ENCODE assay signal across 9 mouse cellular contexts in genomic region chr10:26798752-26799411, GRCm38 (mm10). TPM values are rescaled to one million over a fixed set of nuclear protein-coding genes. Genes with fewer than 3 reads are reported as not detected.
DNase-seq lines count a peak whose midpoint lies in the region; ATAC-seq lines count a peak whose summit lies in the region.
"Had no signal": no experiment of that assay in that cellular context is flagged by ENCODE, and none has a peak within 500 bp of the region (broad histone marks: within the 10 kb centered on the region; RNA-seq: fewer than 3 reads in every experiment).

No protein-coding gene starts in this region.

- H3K4me1 ChIP-seq in heart, embryonic 13.5 days: peaks cover 45% of the 10 kb centered on the region
- H3K4me1 ChIP-seq: neural tube, embryonic 13.5 days had no signal

- no peak overlapping the region for H3K9ac ChIP-seq in heart, embryonic 13.5 days
- H3K9ac ChIP-seq: neural tube, embryonic 13.5 days had no signal

- 55% methylated on average over 10 of the region's 10 CpGs for WGBS in heart, embryonic 13.5 days

- no peak for ATAC-seq in heart, embryonic 13.5 days (ENCODE audit: extremely low read depth, insufficient number of reproducible peaks, low FRiP score, low TSS enrichment)
- peak; percentile 28 for ATAC-seq in granulocyte monocyte progenitor cell, adult 5-6 weeks (replicated peaks; ENCODE audit: poor library complexity, severe bottlenecking)
- peak; percentile 36 for ATAC-seq in megakaryocyte-erythroid progenitor cell, adult 5-6 weeks (replicated peaks; ENCODE audit: low FRiP score, low TSS enrichment, poor library complexity, severe bottlenecking)

- no peak overlapping the region for H3K4me3 ChIP-seq in heart, embryonic 13.5 days
- H3K4me3 ChIP-seq: neural tube, embryonic 13.5 days had no signal

- DNase-seq in heart, adult 18-20 months: no peak
- peak; percentile 64 for DNase-seq in CD4-positive helper T cell, adult 2 months (ENCODE audit: low read depth, low spot score)
- no peak for DNase-seq in cerebellum, postnatal 36 days
- DNase-seq in thymus, postnatal 0 days (ENCODE audit: low spot score): no peak
- DNase-seq in testis, postnatal 10 days (ENCODE audit: low spot score): no peak

- no peaks in the 10 kb centered on the region for H3K36me3 ChIP-seq in heart, embryonic 13.5 days
- H3K36me3 ChIP-seq: neural tube, embryonic 13.5 days had no signal

- no peak overlapping the region for H3K4me2 ChIP-seq in heart, embryonic 13.5 days
- H3K4me2 ChIP-seq: neural tube, embryonic 13.5 days had no signal

- peak overlapping the region; percentile 82 for H3K27ac ChIP-seq in heart, embryonic 13.5 days (replicated peaks)
- H3K27ac ChIP-seq: neural tube, embryonic 13.5 days had no signal

- H3K9me3 ChIP-seq in heart, embryonic 13.5 days: no peaks in the 10 kb centered on the region
- H3K9me3 ChIP-seq: neural tube, embryonic 13.5 days had no signal

- no peaks in the 10 kb centered on the region for H3K27me3 ChIP-seq in heart, embryonic 13.5 days (replicated peaks)
- H3K27me3 ChIP-seq: neural tube, embryonic 13.5 days had no signal

RNA-seq across cellular contexts. Expression of gene Arhgap18, which starts 45.7 kb away (rescaled TPM):
- polyA plus RNA-seq in heart, embryonic 13.5 days (2015; fragmentation: Nextera tagmentation; extraction: Ambion mirVana): 34.6 and 37.3 TPM in 2 replicates
- total RNA-seq in heart, adult 18-20 months (2021): 10 to 100 TPM in 1 of 2 experiments, 1 to 10 TPM in 1; 9.5 to 11.6 TPM
- total RNA-seq in granulocyte monocyte progenitor cell, adult 5-6 weeks (2014; fragmentation: Nextera tagmentation): 22.0 and 24.2 TPM in 2 replicates
- 39.0 and 56.5 TPM in 2 replicates for total RNA-seq in granulocyte monocyte progenitor cell, adult 5-6 weeks (2017)
- total RNA-seq in megakaryocyte-erythroid progenitor cell, adult 5-6 weeks (2014; fragmentation: Nextera tagmentation): 23.8 and 26.3 TPM in 2 replicates
- total RNA-seq in megakaryocyte-erythroid progenitor cell, adult 5-6 weeks (2017): 47.0 and 49.6 TPM in 2 replicates
- 12.9 and 14.8 TPM in 2 replicates for polyA plus RNA-seq in thymus, postnatal 0 days (2015; fragmentation: Nextera tagmentation; extraction: Ambion mirVana)
